Mouse (Mus musculus): Measurements from ENCODE around the gene Syt11.

DNA sequence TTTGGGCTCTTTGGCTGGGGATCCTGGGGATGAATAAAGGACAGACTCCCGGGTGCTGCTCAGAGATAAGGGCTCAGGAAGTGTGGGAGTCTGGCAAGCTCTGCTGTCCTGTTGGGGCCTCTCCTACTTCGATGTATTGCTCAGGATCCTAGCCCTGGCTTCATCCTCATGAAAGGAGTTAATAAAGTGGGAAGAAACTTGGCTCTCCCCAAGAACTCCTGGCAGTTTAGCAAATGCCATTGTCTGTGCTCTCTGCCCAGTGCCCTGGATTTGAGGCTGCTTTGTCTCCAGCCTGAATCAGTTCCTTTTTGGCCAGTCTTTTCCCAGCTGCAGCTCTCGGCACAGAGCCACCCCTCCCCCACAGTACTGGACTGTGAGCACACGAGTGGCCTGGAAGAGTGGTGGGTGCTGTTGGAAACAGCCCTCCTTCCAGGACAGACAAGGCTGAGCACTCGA is 16.9 kb downstream of the Syt11 start:
- TF ChIP-seq CTCF (IDR thresholded peaks at IDR 0.05; ENCODE audit: control insufficient read depth, insufficient read depth, insufficient replicate concordance, low read depth, low read length), result no peak
- TF ChIP-seq POLR2A (IDR thresholded peaks at IDR 0.05; ENCODE audit: control insufficient read depth, low read depth, low read length), result no peak

All from testis, adult 2 months (tissue).